Mouse (Mus musculus): ENCODE results near the gene Ppil1. TPM values are rescaled to one million over a fixed set of nuclear protein-coding genes. Genes with fewer than 3 reads are reported as not detected.

Gene Ppil1
- polyA plus RNA-seq, 1 experiment from 2014 or later = 106 TPM

DNA sequence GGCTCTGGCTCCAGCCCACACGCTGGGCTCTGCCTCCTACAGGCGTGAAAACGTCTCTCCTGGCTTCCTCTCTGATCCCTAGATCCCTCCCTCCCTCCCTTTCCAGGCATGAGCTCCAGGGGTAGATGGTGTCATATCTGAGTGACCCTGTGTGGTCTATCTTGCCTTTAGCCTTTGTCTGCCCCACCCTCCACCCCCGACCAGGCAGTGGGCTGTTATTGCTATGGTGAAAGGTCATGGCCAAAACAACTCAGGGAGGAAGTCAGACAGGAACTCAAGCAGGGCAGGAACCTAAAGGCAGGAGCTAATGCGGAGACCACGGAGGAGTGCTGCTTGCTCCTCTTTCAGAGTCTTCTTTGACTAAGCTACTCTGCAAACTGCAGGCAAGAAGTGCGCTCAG is 52.1 kb downstream of the Ppil1 start:
- no peak overlapping the region for H3K9ac ChIP-seq (ENCODE audit: low read depth, low read length)
- no peaks in the 10 kb centered on the region for H3K9me3 ChIP-seq (replicated peaks; ENCODE audit: control insufficient read depth, low read length, poor library complexity, severe bottlenecking)
- WGBS = 54% methylated on average over 7 of the region's 7 CpGs
- H3K36me3 ChIP-seq (ENCODE audit: control insufficient read depth, insufficient read depth, low read length) = no peaks in the 10 kb centered on the region
- no peak overlapping the region for H3K4me2 ChIP-seq (ENCODE audit: low read length)
- no peaks in the 10 kb centered on the region for H3K27me3 ChIP-seq (ENCODE audit: control insufficient read depth, insufficient read depth, low read depth, low read length)
- no peak for ATAC-seq
- peaks cover 33% of the 10 kb centered on the region for H3K4me1 ChIP-seq (ENCODE audit: control insufficient read depth, insufficient read depth, low read length)
- H3K27ac ChIP-seq (ENCODE audit: low read length) = no peak overlapping the region
- no peak overlapping the region for H3K4me3 ChIP-seq (ENCODE audit: low read depth, low read length)

- Histone ChIP-seq H3K36me3 (ENCODE audit: control insufficient read depth, insufficient read depth, low read length) (no peaks in the 10 kb centered on the region), H3K27ac (ENCODE audit: low read length) (no peak overlapping the region), H3K4me2 (ENCODE audit: low read length) (no peak overlapping the region), H3K9me3 (replicated peaks; ENCODE audit: control insufficient read depth, low read length, poor library complexity, severe bottlenecking) (no peaks in the 10 kb centered on the region), H3K4me1 (ENCODE audit: control insufficient read depth, insufficient read depth, low read length) (peaks cover 22% of the 10 kb centered on the region), H3K27me3 (ENCODE audit: control insufficient read depth, insufficient read depth, low read depth, low read length) (no peaks in the 10 kb centered on the region), H3K9ac (ENCODE audit: low read depth, low read length) (no peak overlapping the region), H3K4me3 (ENCODE audit: low read depth, low read length) (no peak overlapping the region)
- 100% methylated on average over 3 of the region's 3 CpGs for WGBS
- no peak for ATAC-seq
Measured at GRCm38 (mm10) chr17:29210037-29210436, 53.9 kb downstream of the Ppil1 start.

DNA sequence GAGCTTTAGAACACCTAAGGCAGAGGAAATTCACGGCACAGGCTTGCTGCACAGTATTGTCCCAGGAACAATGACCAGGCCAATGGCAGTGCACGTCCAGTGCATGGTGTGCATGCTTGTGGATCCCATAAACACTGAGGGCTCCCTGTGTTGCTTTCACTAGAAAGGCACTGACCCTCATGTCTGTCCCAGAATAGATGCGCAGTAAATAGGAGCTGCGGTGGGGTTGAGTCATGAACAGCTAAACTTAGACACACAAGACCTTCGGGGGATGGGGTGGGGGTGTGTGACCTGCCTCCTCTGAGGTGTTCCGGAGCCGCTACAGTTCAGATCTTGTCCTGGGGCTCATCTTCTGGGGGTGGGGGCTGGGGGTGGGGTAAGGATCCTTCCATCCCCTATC is 57.9 kb downstream of the Ppil1 start:
- Histone ChIP-seq H3K4me3 (ENCODE audit: low read depth, low read length) (no peak overlapping the region), H3K4me1 (ENCODE audit: control insufficient read depth, insufficient read depth, low read length) (no peaks in the 10 kb centered on the region), H3K36me3 (ENCODE audit: control insufficient read depth, insufficient read depth, low read length) (no peaks in the 10 kb centered on the region), H3K9me3 (replicated peaks; ENCODE audit: control insufficient read depth, low read length, poor library complexity, severe bottlenecking) (no peaks in the 10 kb centered on the region), H3K9ac (ENCODE audit: low read depth, low read length) (no peak overlapping the region), H3K27ac (ENCODE audit: low read length) (no peak overlapping the region), H3K4me2 (ENCODE audit: low read length) (no peak overlapping the region), H3K27me3 (ENCODE audit: control insufficient read depth, insufficient read depth, low read depth, low read length) (no peaks in the 10 kb centered on the region)
- 82% methylated on average over 7 of the region's 7 CpGs for WGBS
- no peak for ATAC-seq

DNA sequence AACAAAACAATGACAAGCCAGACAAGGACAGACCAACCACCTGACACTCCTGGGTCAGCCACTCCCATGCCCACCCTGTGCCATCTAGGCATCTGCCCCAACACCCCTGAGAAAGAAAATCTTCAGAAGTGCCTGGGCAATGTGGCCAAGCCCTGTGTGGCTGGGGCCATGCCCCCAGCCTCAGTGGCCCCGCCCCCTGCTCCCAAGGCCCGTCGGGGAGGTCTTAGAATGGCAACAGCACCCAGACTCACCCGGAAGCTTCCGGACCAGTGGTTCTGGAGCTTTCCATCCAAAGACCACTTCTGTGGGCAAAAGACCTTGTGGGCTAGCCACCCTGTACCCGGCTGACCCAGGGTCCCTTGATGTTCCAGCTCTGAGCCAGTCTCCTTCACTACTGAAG is 61.4 kb downstream of the Ppil1 start:
- H3K9ac ChIP-seq (ENCODE audit: low read depth, low read length) = no peak overlapping the region
- no peak overlapping the region for H3K4me3 ChIP-seq (ENCODE audit: low read depth, low read length)
- no peak overlapping the region for H3K27ac ChIP-seq (ENCODE audit: low read length)
- WGBS = 84% methylated on average over 6 of the region's 6 CpGs
- ATAC-seq = no peak
- no peak overlapping the region for H3K4me2 ChIP-seq (ENCODE audit: low read length)
- peaks cover 12% of the 10 kb centered on the region for H3K4me1 ChIP-seq (ENCODE audit: control insufficient read depth, insufficient read depth, low read length)
- no peaks in the 10 kb centered on the region for H3K27me3 ChIP-seq (ENCODE audit: control insufficient read depth, insufficient read depth, low read depth, low read length)
- no peaks in the 10 kb centered on the region for H3K36me3 ChIP-seq (ENCODE audit: control insufficient read depth, insufficient read depth, low read length)
- no peaks in the 10 kb centered on the region for H3K9me3 ChIP-seq (replicated peaks; ENCODE audit: control insufficient read depth, low read length, poor library complexity, severe bottlenecking)

Other genes with a start within 250 kb of the Ppil1 start
- gene Srsf3, start 231.6 kb downstream of the Ppil1 start, polyA plus RNA-seq (2015; fragmentation: Nextera tagmentation; extraction: Ambion mirVana) = 425 and 475 TPM in 2 replicates
- gene Cdkn1a, start 173.2 kb downstream of the Ppil1 start, polyA plus RNA-seq (2015; fragmentation: Nextera tagmentation; extraction: Ambion mirVana) = 115 and 148 TPM in 2 replicates
- gene Rab44, start 150.0 kb downstream of the Ppil1 start, polyA plus RNA-seq (2015; fragmentation: Nextera tagmentation; extraction: Ambion mirVana) = 0.08 and 0.17 TPM in 2 replicates
- 43.6 and 55.8 TPM in 2 replicates for gene Cpne5, start 26.0 kb downstream of the Ppil1 start, polyA plus RNA-seq (2015; fragmentation: Nextera tagmentation; extraction: Ambion mirVana)
- 125 TPM in 2 replicates for gene BC004004, start 4.6 kb upstream of the Ppil1 start, polyA plus RNA-seq (2015; fragmentation: Nextera tagmentation; extraction: Ambion mirVana)
- gene Pi16, start 53.5 kb upstream of the Ppil1 start, polyA plus RNA-seq (2015; fragmentation: Nextera tagmentation; extraction: Ambion mirVana) = 3.3 and 4.4 TPM in 2 replicates
- 463 and 470 TPM in 2 replicates for gene Mtch1, start 83.7 kb upstream of the Ppil1 start, polyA plus RNA-seq (2015; fragmentation: Nextera tagmentation; extraction: Ambion mirVana)
- 8.6 and 12.7 TPM in 2 replicates for gene Fgd2, start 96.7 kb upstream of the Ppil1 start, polyA plus RNA-seq (2015; fragmentation: Nextera tagmentation; extraction: Ambion mirVana)
- gene Pim1, start 226.6 kb upstream of the Ppil1 start, polyA plus RNA-seq (2015; fragmentation: Nextera tagmentation; extraction: Ambion mirVana) = 7.3 and 7.6 TPM in 2 replicates

All from midbrain, embryonic 16.5 days (tissue).